ENCODE assay signal across 7 mouse cellular contexts in genomic region chr17:53688877-53689802, GRCm38 (mm10). TPM values are rescaled to one million over a fixed set of nuclear protein-coding genes. Genes with fewer than 3 reads are reported as not detected.
DNase-seq lines count a peak whose midpoint lies in the region; ATAC-seq lines count a peak whose summit lies in the region.

Gene Sgo1, minus strand, starts transcription at chr17:53689333.

- peak within 1 kb of the TSS; percentile 84 for H3K4me2 ChIP-seq in intestine, embryonic 16.5 days (ENCODE audit: low read depth, low read length)
- H3K4me2 ChIP-seq in midbrain, embryonic 11.5 days = peak within 1 kb of the TSS; percentile 61

- WGBS in intestine, embryonic 16.5 days = under 1% methylated on average over 78 of the region's 78 CpGs
- under 1% methylated on average over 78 of the region's 78 CpGs for WGBS in midbrain, embryonic 11.5 days

- H3K27ac ChIP-seq in intestine, embryonic 16.5 days (ENCODE audit: low read length) = peak within 1 kb of the TSS; percentile 99
- peak within 1 kb of the TSS; percentile 96 for H3K27ac ChIP-seq in midbrain, embryonic 11.5 days (ENCODE audit: low read depth, low read length)

- H3K9ac ChIP-seq in intestine, embryonic 16.5 days (ENCODE audit: low read depth, low read length) = peak within 1 kb of the TSS; percentile 84
- H3K9ac ChIP-seq in midbrain, embryonic 11.5 days (ENCODE audit: low read length) = peak within 1 kb of the TSS; percentile 78

- H3K4me1 ChIP-seq in intestine, embryonic 16.5 days (ENCODE audit: control insufficient read depth, insufficient read depth, low read length) = no peaks in the 10 kb centered on the region
- peaks cover 9% of the 10 kb centered on the region; the same call in 1 of the 2 replicates for H3K4me1 ChIP-seq in midbrain, embryonic 11.5 days (ENCODE audit: control insufficient read depth, insufficient read depth, low read length)

- peak within 1 kb of the TSS; percentile 72 for H3K4me3 ChIP-seq in intestine, embryonic 16.5 days (ENCODE audit: low read length)
- H3K4me3 ChIP-seq in midbrain, embryonic 11.5 days (ENCODE audit: low read depth, low read length) = peak within 1 kb of the TSS; percentile 59

- no peaks in the 10 kb centered on the region for H3K27me3 ChIP-seq in intestine, embryonic 16.5 days (replicated peaks; ENCODE audit: control insufficient read depth, insufficient read depth, low read length)
- H3K27me3 ChIP-seq in midbrain, embryonic 11.5 days (ENCODE audit: control insufficient read depth, insufficient read depth, low read length) = no peaks in the 10 kb centered on the region

- peak; percentile 99 for ATAC-seq in intestine, embryonic 16.5 days
- ATAC-seq in midbrain, embryonic 11.5 days (ENCODE audit: low FRiP score) = peak; percentile 99

- H3K9me3 ChIP-seq in intestine, embryonic 16.5 days (ENCODE audit: control insufficient read depth, low read length) = no peaks in the 10 kb centered on the region
- H3K9me3 ChIP-seq in midbrain, embryonic 11.5 days (ENCODE audit: control insufficient read depth, low read length) = no peaks in the 10 kb centered on the region

- DNase-seq in adrenal gland, adult 8-10 months = peak; percentile 96
- DNase-seq in embryo, embryonic 9.5 days (ENCODE audit: extremely low spot score) = peak; percentile 100
- DNase-seq in gastrocnemius, postnatal 4 days (ENCODE audit: low spot score in 2 of 2) = peak; percentile 94 to 97
- peak; percentile 95 to 96 for DNase-seq in left cerebral cortex, postnatal 36 days (ENCODE audit: low spot score in 2 of 2)
- peak; percentile 100 for DNase-seq in midbrain, embryonic 11.5 days (ENCODE audit: low spot score, missing footprints)
- DNase-seq in skeletal muscle tissue, adult 2 months (ENCODE audit: low read depth, low spot score) = peak; percentile 97

- intact Hi-C loops in left cerebral cortex, postnatal 36 days (cut with DNase I) = loop anchor here (10.0 kb wide), 1 partner anchor 146 kb away; no protein-coding TSS in a partner anchor

- no peaks in the 10 kb centered on the region for H3K36me3 ChIP-seq in intestine, embryonic 16.5 days (ENCODE audit: control insufficient read depth, insufficient read depth, low read length)
- H3K36me3 ChIP-seq in midbrain, embryonic 11.5 days (ENCODE audit: control insufficient read depth, insufficient read depth, low read length) = peaks cover 9% of the 10 kb centered on the region

RNA-seq across cellular contexts. Expression of gene Sgo1, which starts in this region (rescaled TPM):
- under 1 TPM; 0.32 to 0.94 (median 0.34) TPM for total RNA-seq in adrenal gland, adult 8-10 months (2022)
- 1 to 10 TPM; 4.6 to 7.0 TPM for total RNA-seq in gastrocnemius, postnatal 4 days (2021)
- 20.2 and 24.7 TPM in 2 replicates for polyA plus RNA-seq in intestine, embryonic 16.5 days (2015; fragmentation: Nextera tagmentation; extraction: Ambion mirVana)
- under 1 TPM in 1 of 2 experiments, not detected in 1; 0.37 TPM for total RNA-seq in left cerebral cortex, postnatal 36 days (2021)
- polyA plus RNA-seq in midbrain, embryonic 11.5 days (2014; fragmentation: Nextera tagmentation; extraction: Ambion mirVana) = 52.3 and 56.2 TPM in 2 replicates

Comparison
In these comparisons a context has a peak if more than half of its experiments do, and no peak if none do; other contexts are left out.
1. Peak in every context shown above with its lines: DNase-seq, ATAC-seq, H3K4me3 ChIP-seq and H3K27ac ChIP-seq.
2. Peak in DNase-seq in adrenal gland, adult 8-10 months; RNA of the gene not detected or under 1 TPM.
3. Peak in DNase-seq in left cerebral cortex, postnatal 36 days; RNA of the gene not detected or under 1 TPM.